Mouse (Mus musculus) heart, postnatal 10 days (tissue): ENCODE data around the gene Agtpbp1. TPM values are rescaled to one million over a fixed set of nuclear protein-coding genes. Genes with fewer than 3 reads are reported as not detected.
"Not testable (repeated sequence)": the region's sequence is repeated elsewhere in the genome, so short reads cannot be mapped to it uniquely, and the experiment has no call there.

Experiments used
- DNase-seq, 2 experiments: peaks; one replicate each; pipeline ENCODE4 v3.0.0; 2021
- intact Hi-C: fragments of 180-260 bp; cut with DNase I; formaldehyde crosslinking; loops from one replicate; pipeline ENCODE4 v1.15.1; 2025
- total RNA-seq, 2 experiments: library from RNA; stranded (reverse); gene quantifications; 2 replicates each; pipeline ENCODE4 v1.2.3; 2021

Gene Agtpbp1
- 10 to 100 TPM; 47.7 to 56.3 TPM for total RNA-seq

GRCm38 (mm10) chr13:59584947-59585647, at the start of gene Agtpbp1, which contains the start of gene Naa35:
TSS of gene Agtpbp1 (minus strand) at chr13:59585227.
TSS of gene Naa35 (plus strand) at chr13:59585259.
- intact Hi-C loops = loop anchor here (1.0 to 5.0 kb wide), 2 partner anchors 28 to 78 kb away; no protein-coding TSS in a partner anchor
- peak; percentile 100 for DNase-seq

GRCm38 (mm10) chr13:59634637-59635036, 49.6 kb upstream of the Agtpbp1 start:
- no peak for DNase-seq
- intact Hi-C loops = no loop called here

DNA sequence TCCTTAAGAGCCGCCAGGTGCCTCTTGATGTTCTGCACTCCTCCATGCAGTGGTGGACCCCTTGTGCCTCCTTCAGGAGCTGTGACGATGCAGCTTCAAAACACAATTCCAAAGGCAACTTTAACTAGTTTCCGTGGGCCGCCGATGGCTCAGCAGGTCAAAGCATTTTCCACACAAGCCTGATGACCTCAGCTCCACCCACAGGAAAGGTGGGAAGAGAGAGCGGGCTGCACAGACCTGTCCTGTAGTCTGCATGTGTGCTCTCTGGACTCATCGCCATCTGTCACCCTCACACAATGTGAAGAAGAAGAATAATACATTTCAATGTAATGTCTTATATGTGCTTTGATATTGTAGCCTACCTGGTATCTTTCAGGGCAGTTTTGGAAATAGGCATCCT, 41.7 kb upstream of the Agtpbp1 start:
- no peak for DNase-seq
- intact Hi-C loops = loop anchor here (5.0 kb wide), 1 partner anchor 101 kb away; no protein-coding TSS in a partner anchor

GRCm38 (mm10) chr13:59624903-59625302, 39.9 kb upstream of the Agtpbp1 start:
- intact Hi-C loops = loop anchor here (5.0 kb wide), 1 partner anchor 102 kb away; no protein-coding TSS in a partner anchor
- peak; percentile 70 to 76 for DNase-seq

GRCm38 (mm10) chr13:59624389-59624788, 39.4 kb upstream of the Agtpbp1 start:
- intact Hi-C loops = no loop called here
- DNase-seq = peak in 1 of 2 experiments; percentile 14

DNA sequence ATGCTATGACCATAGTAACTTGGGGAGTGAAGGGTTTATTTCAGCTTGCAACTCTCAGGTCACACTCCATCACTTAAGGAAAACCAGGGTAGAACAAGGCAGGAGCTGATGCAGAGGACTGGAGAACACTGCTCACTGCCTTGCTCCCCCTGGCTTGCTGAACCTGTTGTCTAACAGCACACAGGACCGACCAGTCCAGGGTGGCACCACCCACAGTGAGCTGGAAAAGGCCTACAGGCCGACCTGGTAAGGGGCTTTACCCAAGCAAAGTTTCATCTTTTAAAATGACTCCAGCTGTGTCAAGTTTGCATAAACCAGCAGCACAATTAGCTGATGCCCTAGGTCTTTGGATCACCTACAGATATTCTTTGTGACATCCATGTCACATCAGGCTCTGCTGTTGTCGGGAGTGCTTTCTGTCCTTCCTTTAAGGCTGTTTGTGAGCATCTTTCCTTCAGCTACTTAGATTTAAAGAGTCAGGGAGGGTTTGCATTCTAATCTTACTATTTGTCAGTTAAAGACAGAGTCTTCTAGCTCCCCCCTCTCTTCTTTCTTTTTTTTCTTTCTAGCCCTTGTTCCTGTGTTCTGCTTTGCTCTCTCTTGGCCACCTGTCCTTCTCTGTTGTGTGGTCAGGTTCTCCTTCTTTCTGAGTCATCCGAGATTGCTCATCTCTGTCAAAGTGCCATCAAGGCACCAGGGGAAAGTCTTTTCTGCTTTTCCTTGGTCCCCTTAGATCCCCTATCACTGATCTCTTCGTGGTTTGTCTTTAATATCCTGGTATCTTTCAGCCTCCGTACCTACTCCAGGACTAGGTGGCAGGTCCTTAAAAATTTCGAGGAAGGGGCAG, 36.8 kb upstream of the Agtpbp1 start:
- intact Hi-C loops = no loop called here
- no peak for DNase-seq

DNA sequence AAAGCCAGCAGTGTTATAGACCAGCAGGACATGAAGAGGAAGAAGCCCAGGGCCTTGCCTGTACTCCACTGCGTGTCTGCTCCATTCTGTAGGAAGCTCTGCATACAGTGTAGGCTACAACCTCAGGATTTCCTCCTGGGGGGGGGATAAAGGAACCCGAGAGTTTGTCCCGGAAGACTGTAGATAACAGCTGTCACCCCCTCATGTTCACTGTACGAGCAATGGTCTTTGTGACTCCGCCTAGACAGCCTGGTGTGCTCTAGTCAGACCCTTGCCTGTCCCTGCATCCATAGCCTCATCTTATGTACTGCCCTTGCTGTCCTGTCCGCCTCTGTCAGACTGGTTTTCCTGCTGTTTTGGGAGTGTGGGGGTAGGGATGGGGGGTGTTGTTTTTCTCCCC, 33.4 kb upstream of the Agtpbp1 start:
- no peak for DNase-seq
- intact Hi-C loops = no loop called here

DNA sequence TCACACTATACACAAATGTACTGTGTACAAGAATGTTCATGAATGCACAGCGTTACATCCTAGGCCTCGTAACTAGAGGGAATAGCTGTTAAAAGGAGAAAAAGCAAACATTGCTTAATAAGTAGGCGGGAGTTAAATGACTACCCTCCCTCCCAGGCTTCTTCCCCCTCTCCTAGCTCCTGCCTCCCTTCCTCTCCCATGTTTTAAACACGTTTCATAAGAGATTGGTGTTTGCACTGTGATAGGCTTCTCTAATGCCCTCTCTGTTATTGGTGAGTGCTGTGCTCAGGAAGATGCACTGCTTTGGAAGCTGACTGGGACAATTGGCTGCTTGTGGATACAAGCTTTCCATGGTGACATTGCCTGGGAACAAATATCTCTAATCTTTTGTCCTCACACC, 30.5 kb upstream of the Agtpbp1 start:
- DNase-seq = no peak
- intact Hi-C loops = no loop called here

DNA sequence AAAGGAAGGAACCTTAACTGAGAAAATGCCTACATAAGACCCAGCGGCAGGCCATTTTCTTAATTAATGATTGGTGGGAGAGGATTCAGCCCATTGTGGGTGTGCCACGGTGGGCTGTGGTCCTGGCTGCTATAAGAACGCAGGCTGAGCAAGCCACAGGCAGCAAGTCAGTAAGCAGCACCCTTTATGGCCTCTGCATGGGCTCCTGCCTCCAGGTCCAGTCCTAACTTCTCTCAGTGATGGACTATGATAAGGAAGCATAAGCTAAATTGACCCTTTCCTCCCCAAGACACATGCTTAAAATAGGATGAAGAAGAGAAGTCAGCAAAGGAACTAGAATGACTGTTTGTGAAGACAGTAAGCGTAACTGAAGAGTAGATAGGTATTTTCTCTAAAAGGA, 30.1 kb upstream of the Agtpbp1 start:
- DNase-seq = no peak
- intact Hi-C loops = no loop called here

- intact Hi-C loops = no loop called here
- no peak for DNase-seq
Observed at GRCm38 (mm10) chr13:59613868-59614267, 28.8 kb upstream of the Agtpbp1 start.

GRCm38 (mm10) chr13:59610437-59610836, 25.4 kb upstream of the Agtpbp1 start:
- intact Hi-C loops = no loop called here

GRCm38 (mm10) chr13:59609885-59610284, 24.9 kb upstream of the Agtpbp1 start:
- intact Hi-C loops = no loop called here
- DNase-seq = no peak

More at GRCm38 (mm10) chr13:59610437-59610836, 25.4 kb upstream of the Agtpbp1 start:
- peak in 1 of 2 experiments; percentile 53 for DNase-seq

- DNase-seq = no peak
- intact Hi-C loops = no loop called here
Observed at GRCm38 (mm10) chr13:59605221-59605922, 20.3 kb upstream of the Agtpbp1 start.

- DNase-seq = no peak
- intact Hi-C loops = no loop called here
Observed at GRCm38 (mm10) chr13:59604511-59604910, 19.5 kb upstream of the Agtpbp1 start.

DNA sequence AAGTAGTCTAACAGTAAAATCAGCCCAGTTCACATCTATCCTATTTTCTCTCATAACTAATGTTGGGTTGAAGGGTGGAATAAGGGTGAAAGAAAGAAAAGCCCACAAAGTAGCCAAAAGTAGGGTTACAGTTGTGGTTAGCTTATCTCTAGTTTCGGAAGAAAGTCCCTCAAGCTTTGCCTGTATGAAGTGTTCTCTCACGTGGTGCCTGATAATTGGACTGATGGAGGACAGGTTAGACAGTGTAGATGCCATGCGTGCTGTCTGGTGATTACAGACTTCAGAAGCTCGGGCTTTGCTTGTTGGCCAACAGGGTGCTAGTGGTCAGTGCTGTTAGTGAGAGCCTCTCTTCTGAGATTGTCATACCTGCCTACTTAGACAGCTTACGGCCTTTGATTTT, 18.1 kb upstream of the Agtpbp1 start:
- no peak for DNase-seq
- intact Hi-C loops = no loop called here

- intact Hi-C loops = no loop called here
- DNase-seq = no peak
Observed at GRCm38 (mm10) chr13:59592630-59593029, 7.6 kb upstream of the Agtpbp1 start.

DNA sequence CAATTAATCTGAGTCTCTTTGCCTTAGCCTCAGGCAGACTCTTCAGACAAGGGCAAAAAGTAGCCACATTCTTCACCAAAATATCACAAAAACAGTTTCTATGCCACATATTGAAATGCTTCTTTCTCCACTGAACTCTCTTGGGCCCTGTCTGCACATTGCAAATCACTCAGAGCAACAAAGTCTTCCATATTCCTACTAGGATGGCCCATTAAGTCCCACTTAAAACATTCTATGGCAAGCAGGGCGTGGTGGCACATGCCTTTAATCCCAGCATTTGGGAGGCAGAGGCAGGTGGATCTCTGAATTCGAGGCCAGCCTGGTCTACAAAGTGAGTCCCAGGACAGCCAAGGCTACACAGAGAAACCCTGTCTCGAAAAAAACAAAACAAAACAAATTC, 7.0 kb upstream of the Agtpbp1 start:
- intact Hi-C loops = not testable (repeated sequence)

DNA sequence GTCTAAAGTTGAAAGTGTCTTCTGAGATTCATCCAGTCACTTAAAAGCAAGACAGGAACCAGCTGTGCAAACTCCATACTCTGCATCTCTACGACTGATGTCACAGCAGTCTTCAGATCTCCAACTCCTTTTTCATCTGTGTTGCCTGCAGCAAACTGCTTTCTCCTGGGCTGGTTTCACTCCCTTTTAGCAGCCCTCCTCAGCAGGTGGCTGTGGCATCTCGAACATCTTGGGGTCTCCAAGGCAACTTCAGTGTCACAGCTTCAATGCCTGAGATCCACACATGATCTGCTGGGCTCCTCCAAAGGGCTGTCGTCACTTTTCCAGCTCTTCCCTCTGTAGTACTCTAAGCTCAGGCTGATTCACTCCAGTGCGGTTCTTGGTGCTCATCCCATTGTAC, 5.7 kb upstream of the Agtpbp1 start:
- DNase-seq = no peak
- intact Hi-C loops = no loop called here

More for the DNA sequence above, 7.0 kb upstream of the Agtpbp1 start:
- not testable (repeated sequence) for DNase-seq

DNA sequence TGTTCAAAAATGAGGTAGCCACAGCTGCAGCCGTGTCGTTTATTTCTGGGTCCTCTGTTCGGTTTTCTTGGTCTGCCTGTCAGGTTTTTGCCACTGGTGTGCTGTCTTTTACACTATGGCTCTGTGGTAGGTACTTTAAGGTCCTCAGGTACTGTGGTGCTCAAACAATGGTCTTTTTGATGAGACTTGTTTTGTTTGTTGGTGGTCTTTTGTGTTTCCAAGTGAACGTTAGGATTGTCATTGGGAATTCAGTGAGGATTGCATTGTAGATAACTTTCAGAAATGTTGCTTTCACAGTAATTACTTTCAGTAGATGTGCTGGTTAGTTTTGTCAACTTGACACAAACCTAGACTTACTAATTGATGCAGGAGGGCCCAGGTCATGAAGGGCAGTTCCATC, 4.6 kb upstream of the Agtpbp1 start:
- DNase-seq = no peak
- intact Hi-C loops = loop anchor here (5.0 kb wide), 1 partner anchor 82 kb away; no protein-coding TSS in a partner anchor

DNA sequence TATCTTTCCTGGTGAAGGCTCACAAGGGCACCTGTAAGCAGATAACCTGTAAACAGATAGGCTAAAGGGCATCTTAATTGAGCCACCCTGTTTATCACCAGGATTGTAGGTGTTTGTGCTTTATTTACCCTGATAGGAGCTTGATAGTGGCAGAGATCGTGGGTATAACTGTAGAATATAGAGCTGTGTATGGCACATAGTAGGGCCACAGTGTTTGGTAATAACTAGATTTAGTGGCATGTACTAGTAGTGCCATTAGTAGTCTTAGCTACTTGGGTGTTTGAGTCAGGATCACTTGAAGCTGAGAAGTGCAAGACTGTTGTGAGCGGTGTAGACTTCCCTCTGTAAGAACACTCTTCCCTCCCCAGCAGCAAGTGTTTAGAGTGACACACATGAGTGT, 2.2 kb upstream of the Agtpbp1 start:
- intact Hi-C loops = loop anchor here (5.0 kb wide), 1 partner anchor 80 kb away; no protein-coding TSS in a partner anchor
- no peak for DNase-seq

DNA sequence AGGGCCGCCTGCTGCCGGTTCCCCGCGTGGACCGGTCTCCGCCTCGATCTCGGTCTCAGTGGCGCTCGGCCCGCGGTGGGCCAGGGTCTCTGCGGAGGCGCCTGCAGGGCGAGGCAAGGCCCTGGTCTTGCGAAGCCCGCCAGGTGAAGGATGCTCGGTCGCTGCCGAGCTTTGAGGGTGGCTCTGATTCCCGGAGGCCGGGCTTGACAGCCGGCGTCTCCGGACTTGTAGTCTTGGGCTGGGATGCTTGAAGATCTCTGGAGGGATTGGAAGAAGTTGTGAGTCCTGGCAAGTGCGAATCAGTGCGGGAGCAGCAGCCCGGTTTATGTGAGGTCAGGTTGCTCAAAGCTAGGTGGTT, 600 bp upstream of the Agtpbp1 start:
- peak in 1 of 2 experiments; percentile 53 for DNase-seq
- intact Hi-C loops = loop anchor here (1.0 to 5.0 kb wide), 2 partner anchors 28 to 78 kb away; no protein-coding TSS in a partner anchor
